Mouse (Mus musculus) brain, embryonic 18.5 days (tissue): ENCODE results near the gene Mob2.

Experiments
- DNase-seq: peaks from one replicate; pipeline ENCODE4 v3.0.0-alpha.2; 2012; ENCODE audit warnings: low read depth, low spot score

Gene Mob2

DNA sequence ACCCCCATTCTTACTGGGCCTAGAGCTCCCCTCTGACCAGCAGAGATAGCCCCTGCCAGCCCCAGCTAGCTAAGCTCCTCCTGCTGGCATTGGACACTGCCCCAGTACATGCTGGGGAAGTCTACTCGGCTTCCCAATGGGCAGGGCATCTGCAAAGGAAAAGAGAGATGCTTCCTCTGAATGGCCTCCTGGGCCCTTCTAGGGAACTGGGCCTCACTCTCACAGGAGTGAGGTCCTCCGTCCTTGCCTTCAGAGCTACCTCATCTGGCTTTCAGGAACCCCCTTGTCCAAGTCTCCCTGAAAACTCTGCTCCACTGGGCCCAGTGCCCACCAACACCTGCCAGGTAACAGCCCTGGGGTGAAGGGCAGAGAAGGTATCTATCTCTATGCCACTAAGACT lies 20.0 kb upstream of the Mob2 start:
- DNase-seq, result no peak

DNA sequence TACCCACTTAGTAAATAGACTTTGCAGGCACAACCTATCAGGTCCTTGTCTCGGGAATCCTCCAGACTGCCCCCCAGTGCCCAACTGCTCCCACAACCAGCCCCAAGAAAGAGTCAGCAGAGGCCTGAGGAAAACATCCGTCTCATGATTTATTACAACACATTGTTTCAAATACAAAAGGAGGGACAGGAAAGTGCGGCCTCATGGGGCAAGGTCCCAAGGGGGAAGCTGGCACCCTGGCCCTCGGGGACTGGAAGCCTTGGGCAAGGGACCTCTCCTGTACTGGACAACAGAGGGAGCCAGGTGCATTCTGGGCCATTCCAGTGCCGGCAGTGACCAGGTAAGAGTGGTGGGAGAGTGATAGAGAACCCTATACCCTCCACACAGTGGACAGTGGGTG lies 18.5 kb upstream of the Mob2 start:
- DNase-seq, result no peak

DNA sequence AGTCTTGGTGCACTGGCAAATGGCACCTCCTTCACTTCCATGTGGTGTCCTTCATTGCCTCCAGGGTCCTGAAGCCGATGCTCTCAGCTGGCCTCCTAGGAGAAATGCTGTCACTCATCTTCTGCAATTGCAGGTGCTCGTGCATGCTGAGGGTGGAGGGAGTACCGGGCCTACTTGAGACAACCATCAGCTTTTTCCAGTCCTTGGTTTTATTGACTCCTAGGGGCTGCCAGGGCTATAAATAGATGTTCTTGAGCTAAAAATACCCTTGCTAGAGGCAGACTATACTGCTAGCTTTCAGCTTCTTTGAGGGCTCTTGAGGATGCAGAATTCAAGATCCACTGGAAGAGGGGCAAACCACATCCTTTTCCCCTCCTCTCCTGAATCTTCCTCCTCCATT lies 16.3 kb upstream of the Mob2 start:
- no peak for DNase-seq

DNA sequence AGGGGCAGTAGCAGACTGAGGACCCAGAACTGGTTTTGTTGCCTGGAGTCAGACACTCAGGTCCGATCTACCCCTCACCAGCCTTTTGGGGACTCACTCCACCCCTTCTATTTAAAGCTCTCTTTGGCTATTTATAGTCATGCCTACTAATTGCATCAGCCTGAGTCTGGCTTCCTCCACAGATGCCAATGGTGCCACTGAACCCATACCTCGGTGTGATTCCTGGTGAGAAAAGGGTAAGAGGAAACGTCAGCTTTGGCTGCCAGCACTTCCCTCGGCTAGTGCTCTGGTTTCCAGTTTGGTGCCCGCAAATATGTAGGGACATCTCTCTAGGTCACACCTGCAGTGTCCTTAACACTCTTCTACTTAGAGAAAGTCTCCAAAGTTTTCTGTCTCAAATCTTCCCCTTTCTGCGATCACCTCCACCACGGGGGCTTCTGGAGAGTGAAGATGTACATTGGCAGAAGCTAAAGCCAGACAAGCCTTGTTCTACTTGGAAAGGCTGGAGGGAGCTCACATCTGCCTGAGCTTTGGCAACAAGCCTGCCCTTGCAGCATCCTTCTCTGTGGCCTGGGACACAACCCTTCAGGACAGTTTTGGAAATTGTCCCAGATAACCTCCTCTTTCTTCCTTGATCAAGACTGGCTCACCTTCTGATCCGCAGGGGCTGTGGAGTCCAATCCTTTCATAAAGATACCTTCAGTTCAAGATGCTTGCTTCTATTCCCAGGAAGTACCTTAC lies 13.5 kb upstream of the Mob2 start:
- no peak for DNase-seq

DNA sequence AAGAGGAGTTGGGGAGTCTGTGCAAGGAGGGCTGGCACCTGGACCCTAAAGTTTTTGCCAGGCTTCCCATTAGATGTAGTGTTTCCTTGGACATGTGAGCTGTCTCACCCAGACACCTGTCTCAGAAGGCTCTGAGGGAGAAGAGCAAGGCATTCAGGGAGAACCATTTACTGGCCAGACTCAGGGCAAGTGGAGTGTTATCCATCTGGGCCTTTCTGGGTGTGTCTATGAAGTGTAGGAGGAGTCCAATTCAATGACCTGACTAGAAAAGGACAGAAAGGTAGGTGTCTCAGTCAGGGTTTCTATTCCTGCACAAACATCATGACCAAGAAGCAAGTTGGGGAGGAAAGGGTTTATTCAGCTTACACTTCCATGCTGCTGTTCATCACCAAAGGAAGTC lies 10.9 kb upstream of the Mob2 start:
- DNase-seq, result no peak

DNA sequence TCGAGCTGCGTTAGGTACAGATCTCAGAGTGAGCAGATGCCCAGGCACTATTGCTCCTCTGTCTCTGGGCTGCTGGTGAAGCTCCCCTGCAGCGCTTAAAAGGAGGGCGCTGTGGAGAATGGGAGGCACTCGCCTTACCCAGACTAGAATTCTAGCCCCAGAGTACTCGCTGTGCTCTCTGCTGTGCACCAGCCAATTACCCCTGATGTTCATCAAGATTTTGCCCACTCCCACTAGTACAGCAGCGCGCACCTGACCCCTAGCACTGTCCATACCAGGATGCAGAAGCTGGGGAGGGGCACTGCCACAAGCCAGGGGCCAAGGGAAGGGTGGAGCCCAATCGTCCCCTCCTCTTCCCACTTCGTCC lies 10.3 kb upstream of the Mob2 start:
- DNase-seq, result no peak

DNA sequence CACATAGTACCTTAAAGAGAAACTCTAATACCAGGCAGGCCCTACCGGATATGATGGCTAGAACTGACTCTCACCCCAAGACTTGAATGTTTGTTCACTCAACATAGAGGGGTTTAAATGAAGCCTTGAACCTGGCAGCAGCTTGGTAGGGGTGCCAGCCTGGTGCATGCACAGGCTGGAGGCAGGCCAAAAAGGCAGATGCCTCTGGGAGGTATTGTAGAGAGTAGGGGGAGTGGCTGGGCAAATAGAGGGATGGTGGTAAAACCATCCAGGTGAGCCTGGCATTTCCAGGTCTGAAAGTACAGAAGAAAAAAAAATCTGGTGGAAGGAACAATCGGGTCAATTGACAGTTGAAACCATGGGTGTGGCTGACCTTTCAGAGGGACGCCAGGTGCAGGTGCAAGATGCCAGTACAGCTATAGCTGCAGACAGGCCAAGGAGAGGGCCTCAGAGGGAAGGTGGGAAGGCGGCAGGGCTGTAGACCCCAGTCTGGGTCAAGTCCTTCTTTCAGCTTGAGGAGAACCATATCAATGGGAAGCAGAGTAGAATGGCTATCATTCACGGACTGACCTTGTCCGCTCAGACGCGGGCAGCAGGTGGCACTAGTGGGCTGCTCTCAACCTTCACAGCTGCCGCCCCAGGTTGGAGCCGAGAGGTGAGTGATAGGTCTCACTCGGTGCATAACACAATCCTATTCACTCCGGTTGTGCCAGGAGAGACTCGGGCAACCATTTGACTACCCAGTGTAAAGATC lies 9.8 kb upstream of the Mob2 start:
- no peak for DNase-seq

DNA sequence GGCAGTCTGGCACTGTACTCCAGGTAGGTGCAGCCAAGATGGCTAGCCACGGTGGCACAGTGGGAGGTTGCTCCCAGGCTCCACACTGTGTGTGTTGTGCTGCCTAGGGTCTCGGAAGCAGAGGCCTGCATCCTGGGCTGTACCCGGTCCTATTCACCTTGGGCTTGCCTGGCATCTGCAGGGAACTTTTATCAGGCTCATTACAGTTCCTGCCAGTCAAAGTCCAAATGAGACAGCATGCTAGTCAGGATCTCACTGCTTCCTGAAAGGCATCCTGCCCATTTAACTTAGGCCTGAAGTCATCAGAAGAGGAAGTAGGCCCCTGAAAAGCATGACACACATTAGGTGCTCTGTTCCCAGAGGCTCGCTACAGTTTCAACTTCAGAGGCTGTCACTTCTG lies 7.6 kb upstream of the Mob2 start:
- no peak for DNase-seq

DNA sequence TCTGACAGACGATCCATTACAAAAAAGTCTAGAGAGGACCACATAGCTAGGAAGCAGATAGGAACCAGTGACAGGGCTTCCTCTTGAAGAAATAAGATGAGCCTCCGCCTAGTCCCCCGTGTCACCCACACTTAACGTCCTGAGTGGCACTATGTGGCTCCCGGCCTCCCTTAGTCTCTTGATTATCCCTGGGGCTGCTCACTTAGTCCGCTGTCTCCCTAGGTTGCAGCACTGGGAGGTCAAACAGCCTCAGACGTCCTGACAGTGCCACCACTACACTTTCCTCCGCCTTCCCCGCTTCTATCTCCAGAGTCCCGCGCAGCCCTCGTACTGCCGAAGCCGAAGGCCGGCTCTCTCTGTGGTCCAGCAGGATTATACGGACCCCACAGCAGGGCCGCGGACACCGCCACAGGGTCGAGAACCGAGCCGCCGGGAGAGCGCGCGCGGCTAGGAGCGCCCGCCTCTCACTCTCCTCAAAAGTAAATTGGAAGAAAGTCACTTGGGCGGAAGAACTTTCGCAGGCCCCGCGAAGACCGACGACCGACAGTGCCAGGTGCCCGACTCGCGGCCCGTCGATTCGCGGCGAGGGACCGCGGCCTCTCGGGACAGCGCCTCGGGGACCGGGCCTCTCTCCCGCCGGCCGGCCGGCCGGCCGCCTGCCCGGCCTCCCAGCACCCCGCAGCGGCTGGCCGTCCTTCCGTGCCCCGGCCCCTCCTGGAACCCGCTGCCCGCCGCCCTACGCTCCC lies 507 bp downstream of the Mob2 start:
- DNase-seq, result no peak

DNA sequence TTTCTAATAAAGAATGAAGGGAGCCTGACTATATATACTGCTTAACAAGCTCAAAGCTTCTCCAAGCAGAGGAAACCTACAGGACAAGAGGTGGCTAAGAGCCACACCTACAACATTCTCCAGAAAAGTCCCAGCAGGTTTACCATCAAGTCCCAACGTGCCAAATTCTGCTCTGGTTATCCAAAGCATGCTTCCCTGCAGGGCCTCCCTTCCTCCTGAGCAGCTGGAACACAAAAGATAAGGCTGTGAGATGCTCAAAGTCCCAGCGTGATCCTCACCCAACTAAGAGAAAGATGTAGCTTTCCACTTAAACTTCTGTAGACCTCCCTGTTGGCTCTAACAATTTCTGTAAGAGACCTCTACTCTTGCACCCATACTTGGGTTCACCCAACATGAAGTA lies 1.8 kb downstream of the Mob2 start:
- DNase-seq, result no peak

DNA sequence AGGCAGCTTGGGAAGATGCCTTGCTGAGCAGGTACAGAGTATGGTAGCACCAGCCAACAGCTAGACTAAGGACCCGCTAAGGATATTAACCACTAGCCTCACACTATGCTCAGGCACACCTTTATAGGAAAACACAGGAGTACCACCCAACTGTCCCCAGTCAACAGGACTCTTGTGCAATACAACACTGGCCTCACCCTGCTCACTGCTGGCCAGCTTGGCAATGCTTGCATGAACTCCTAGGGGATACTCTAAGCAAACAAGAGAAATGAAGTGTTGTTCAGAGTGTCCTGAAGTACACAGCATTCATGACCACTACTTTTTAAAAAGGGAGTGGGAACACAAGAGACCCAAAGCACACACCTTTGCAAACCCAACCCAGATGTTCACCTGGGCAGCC lies 3.7 kb downstream of the Mob2 start:
- no peak for DNase-seq

DNA sequence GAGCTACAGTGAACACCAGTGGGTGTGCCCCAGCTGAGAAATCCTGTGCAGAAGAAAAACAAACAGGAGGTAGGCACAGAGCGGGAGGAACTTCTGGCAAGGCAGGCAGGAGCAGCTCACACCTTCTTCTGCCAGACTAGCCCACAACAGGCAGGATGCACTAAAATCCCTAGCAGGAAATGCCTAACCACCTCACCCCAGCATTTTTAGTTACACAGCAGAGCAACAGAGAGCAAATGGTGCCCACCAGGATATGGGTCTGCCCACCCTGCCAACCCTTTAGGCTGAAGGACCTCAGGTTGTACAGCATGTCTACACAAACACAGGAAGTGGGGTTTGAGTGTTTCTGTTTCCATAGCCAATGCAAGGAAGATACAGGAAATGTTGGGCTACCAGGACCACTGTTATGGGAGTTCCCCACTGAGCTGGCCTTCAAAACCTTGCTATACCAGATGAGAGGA lies 4.2 kb downstream of the Mob2 start:
- no peak for DNase-seq

DNA sequence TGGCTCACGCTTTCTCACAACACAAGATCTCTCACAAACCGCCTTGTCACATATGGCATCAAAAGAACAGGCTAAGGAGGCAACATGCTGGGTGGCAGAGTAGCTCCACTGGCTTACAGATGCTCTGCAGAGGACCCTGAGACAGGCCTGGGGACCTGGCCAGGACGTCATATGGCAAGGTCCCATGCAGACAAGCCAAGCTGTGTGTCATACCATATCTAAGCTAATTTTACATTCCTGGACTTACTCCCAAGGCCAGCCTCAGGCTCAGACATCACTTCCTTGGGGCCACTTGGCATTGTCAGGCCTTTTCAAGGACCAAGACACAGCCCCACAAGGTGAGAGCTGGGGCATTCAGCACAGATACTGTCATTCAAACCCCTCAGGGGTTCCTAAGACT lies 5.4 kb downstream of the Mob2 start:
- no peak for DNase-seq

DNA sequence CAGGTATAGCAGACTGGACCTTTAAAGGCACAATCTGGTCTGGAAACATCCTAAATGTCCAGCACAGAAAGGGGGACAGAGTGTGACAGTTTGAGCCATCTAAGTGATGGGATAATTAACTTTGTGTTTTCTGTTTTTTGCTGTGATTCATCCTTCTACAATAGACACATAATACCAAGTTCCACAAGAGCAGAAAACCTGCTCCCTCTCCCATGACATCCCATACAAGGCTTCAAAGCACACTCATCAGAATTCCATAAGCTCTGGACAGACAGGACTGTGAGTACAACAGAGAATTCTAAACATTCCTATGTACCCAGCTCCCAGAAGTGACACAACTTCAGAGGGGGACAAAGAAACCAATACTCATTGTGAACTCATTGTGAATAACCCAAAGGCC lies 10.3 kb downstream of the Mob2 start:
- DNase-seq, result no peak

DNA sequence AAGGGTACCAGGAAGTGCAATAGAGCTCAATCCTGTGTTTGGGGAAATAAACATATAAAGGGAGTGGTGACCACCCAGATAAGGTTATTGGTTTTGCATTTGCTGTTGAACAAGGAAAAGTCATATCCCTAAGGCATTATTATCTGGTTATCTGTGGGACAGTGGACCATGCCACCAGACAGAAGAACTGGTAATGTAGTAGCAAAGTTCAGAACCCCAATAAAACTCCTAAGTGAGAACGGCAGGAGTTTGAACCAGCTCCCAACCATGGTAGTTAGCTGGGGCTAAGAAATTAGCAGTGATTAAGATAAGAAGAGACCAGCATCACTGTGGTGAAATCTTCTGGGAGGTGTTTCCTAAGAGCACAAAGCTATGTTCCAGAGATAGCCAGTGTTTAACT lies 14.9 kb downstream of the Mob2 start:
- DNase-seq, result no peak

DNA sequence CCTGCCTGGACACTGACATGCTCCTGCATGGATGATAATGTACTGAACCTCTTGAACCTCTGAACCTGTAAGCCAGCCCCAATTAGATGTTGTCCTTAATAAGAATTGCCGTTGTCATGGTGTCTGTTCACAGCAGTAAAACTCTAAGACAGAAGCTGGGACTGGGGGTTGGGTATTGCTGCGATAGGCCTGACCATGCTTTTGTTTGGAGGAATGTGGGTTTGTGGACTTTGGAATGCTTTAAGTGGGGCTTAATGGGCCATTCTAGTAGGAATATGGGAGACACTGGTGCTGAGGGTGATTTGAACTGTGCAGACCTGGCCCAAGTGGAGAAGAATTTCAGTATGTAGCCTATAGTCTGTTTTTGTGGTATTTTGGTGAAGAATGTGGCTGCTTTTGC lies 15.5 kb downstream of the Mob2 start:
- DNase-seq, result no peak

DNA sequence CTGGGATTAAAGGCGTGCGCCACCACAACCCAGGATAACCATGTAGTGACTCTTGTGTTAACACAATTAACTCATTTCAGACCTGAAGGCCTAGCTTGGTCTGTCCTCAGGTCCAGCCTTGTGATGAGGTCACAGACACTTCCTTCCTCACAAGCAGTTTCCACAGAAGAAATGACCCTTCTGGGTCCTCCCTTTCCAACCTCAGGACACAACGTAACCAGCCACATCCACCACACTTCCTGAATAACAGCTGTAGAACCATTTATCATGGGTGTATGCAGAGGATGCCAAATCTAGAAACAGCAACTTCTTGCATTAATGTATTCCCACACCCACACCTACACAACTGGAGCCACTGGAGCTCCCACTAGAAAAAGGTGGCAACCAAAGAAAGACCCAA lies 20.1 kb downstream of the Mob2 start:
- no peak for DNase-seq

DNA sequence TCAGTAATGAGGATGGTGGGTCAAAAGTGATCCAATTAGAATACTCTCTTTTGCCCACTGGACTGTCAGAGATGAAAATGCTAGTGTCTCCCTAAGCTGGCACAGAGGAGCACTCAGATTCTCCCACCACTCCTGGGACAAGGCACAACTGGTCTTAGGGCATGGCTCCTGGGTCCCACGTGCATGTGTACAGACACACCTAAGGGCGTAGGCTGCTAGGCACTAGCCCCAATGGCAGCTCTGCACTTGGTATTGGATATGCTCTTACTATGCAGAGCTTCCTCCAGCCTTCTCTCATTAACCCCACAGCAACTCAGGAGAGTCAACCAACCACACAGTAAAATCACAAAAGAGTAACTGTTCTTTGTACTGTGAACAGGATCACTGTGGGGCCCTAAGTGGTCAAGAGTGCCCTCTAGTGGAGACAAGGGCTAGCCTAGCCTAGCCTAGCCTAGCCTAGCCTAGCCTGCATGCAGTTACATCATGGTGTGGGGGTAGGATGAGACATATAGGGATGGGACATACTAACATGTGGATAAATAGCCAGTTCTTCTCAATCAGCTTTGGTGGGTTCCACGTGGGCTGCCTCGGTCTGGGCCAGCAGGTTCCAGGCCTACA lies 23.2 kb downstream of the Mob2 start:
- DNase-seq, result no peak

DNA sequence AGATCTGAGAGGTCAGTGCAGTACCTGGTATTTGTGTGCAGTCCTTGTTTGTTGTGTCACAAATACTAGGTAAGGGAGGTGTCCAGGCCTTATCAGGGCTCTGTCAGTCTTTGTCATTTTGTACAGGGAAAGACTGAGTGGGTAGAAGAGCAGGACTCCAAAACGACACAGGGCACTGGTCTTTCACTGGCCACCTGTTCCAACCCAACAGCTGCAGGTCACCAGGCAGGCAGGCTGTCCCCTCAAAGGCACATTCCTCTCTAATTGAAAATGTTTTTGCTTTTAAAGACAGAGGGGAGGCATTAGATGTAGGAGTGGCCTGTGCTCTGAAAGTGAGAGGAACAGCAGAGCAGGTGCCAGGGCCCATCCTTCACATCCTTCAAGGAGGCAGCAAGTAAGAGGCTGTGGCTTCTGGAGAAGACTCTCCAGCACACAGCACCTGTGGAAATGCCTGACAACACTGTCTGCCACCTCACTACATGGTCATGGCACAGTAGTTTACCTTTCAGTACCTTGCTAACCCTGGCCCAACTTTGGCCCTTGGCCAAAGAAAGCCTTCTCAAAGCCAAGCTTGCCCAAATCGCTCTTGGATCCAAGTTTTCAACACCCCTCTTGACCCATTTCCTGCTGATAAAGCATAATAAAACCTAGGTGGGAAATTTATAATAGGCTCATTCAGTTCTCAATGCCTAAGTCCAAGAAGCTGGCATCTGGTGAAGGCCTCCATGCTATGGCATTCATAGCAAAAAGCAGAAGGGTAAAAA lies 25.6 kb downstream of the Mob2 start:
- no peak for DNase-seq

DNA sequence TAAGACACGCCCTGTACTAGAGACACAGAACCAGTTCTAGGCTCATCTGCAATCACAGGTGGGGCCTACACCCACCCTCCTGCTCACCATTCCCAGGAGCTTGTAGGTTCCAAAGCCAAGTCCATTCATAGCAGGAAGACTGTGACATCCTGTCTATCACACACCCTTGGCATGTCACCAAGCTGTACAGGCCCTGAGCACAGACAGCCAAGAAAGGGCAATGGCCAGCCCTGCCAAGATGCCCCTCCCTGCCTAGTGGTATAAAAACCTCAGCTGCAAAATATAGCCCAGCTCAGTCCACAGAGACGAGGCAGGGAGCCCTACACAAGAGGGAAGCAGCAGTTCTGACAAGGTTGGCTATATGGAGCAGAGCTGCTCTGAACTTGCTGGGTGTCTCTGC lies 26.7 kb downstream of the Mob2 start:
- DNase-seq, result no peak

DNA sequence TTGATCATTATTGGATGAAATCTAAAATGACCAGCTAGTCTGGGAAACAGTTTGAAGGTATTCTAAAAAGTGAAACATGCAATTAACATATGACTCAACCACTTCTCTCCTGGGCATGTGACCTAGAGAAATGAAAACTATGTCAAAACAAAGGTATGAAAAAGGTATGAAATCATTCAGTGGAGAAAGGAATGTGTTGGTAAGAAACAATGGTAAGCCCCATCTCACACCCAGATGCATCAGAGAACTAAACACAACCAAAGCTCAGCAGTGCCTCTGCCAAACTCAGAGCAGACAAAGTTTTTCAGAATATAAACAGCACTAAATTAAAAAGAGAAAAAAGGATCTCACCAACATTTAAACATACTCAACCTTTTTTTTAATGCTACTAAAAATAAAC lies 30.8 kb downstream of the Mob2 start:
- no peak for DNase-seq

DNA sequence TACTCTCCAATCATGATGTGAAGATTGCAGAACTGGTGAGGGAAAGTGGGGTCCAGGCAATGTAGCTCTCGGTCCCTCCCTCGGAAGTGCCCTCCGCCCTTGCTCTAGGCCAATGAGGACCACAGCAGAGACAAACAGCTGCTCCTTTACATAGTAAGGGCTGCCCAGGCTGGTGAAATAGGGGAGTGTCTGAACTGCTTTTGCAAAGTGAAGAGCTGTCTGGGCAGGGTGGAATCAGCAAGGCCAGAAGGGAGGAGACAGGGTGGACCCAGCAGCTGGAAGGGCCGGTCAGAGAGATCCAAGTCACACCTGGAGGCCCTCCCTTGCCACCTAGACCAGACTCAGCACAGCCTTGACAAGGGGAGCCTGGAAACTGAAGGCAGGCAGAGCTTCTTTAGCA lies 34.9 kb downstream of the Mob2 start:
- DNase-seq, result no peak
